Mouse (Mus musculus) lung, postnatal 0 days (tissue): ENCODE results near the gene Krtap5-2.

Source experiments
- CTCF ChIP-seq: IDR thresholded peaks from 2 replicates; pipeline ENCODE4 v1.5.1; 2016; ENCODE audit warnings: antibody characterized with exemption, mild to moderate bottlenecking
- EP300 ChIP-seq: IDR thresholded peaks from 2 replicates; pipeline ENCODE4 v1.6.1; 2016; ENCODE audit warnings: antibody characterized with exemption, mild to moderate bottlenecking, control low read depth

DNA sequence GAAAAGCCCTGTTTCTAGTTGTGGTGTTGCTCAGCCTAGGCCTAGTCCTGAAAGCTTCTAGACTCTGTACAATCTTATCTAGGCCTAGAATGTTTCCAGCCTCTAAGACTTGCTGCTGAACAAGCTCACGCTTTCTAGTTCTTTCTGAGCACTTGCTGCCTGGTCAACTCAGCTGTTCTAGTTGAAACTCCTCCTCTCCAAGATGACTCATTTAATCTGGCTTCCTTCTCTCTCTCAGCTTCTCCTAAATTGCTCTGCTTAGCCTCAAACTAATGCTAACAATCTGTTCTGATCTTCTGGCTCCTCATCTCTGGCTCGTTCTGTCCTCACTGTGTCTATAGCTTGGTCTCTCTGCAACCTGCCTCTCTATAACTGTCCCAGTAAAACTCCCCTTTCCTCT lies 22.9 kb upstream of the Krtap5-2 start:
- TF ChIP-seq EP300: no peak
- no peak for TF ChIP-seq CTCF
